Mouse (Mus musculus): ENCODE results near the gene Eml5.

The Eml5 gene

GRCm38 (mm10) chr12:98736951-98737800, 164.1 kb downstream of the Eml5 start, which contains the start of gene Ptpn21:
TSS of gene Ptpn21 (minus strand) at chr12:98737405.
- peak; percentile 64 for DNase-seq (ENCODE audit: extremely low read depth, insufficient read length, low spot score)
